Mouse (Mus musculus) lung, embryonic 16.5 days (tissue): ENCODE results near the gene Cmklr1. TPM values are rescaled to one million over a fixed set of nuclear protein-coding genes. Genes with fewer than 3 reads are reported as not detected.

ENCODE experiments used
- ATAC-seq: fragments of 200-750 bp; cut with Nextera tagmentation; 2 replicates; pipeline ENCODE4 v1.8.0; 2017; ENCODE audit warnings: low read depth, mild to moderate bottlenecking, moderate library complexity
- H3K27ac ChIP-seq: fragments of 300-500 bp; sonication (generic); 2 replicates; pipeline ENCODE4 v1.5.1; 2014; ENCODE audit warnings: mild to moderate bottlenecking, control low read depth, low read length
- H3K27me3 ChIP-seq: fragments of 300-500 bp; sonication (generic); 2 replicates; pipeline ENCODE4 v1.6.1; 2014; ENCODE audit warnings: low read depth, low read length, mixed read lengths; ENCODE audit not compliant: control insufficient read depth, insufficient read depth
- H3K36me3 ChIP-seq: fragments of 300-500 bp; sonication (generic); 2 replicates; pipeline ENCODE4 v1.6.1; 2014; ENCODE audit warnings: low read length; ENCODE audit not compliant: control insufficient read depth, insufficient read depth
- H3K4me1 ChIP-seq: fragments of 300-500 bp; sonication (generic); replicated peaks from 2 replicates; pipeline ENCODE4 v1.6.1; 2014; ENCODE audit warnings: low read length, mixed read lengths; ENCODE audit not compliant: control insufficient read depth, insufficient read depth
- H3K4me2 ChIP-seq: fragments of 300-500 bp; sonication (generic); 2 replicates; pipeline ENCODE4 v1.6.1; 2014; ENCODE audit warnings: low read depth, low read length, control low read depth
- H3K4me3 ChIP-seq: fragments of 300-500 bp; sonication (generic); 2 replicates; pipeline ENCODE4 v1.5.1; 2014; ENCODE audit warnings: mild to moderate bottlenecking, low read length, control low read depth
- H3K9ac ChIP-seq: fragments of 300-500 bp; sonication (generic); 2 replicates; pipeline ENCODE4 v1.6.1; 2014; ENCODE audit warnings: low read length, control low read depth
- H3K9me3 ChIP-seq: fragments of 300-500 bp; sonication (generic); 2 replicates; pipeline ENCODE4 v1.6.1; 2016; ENCODE audit warnings: low read length; ENCODE audit not compliant: control insufficient read depth
- WGBS: fragments of 180-500 bp; shearing (Covaris S2); extraction: QIAGEN DNeasy Blood & Tissue Kit; methylation state at CpG from one replicate; pipeline ENCODE4 v1.1.7; 2014; 5-methylcytosine and 5-hydroxymethylcytosine counted together
- polyA plus RNA-seq: library from polyadenylated mRNA; unstranded; fragments of >200 nt; fragmentation: Nextera tagmentation; extraction: Ambion mirVana; gene quantifications from 2 replicates; pipeline ENCODE4 v1.2.1, GENCODE M21; 2015

Cmklr1 gene
- 14.0 and 17.9 TPM in 2 replicates for polyA plus RNA-seq

DNA sequence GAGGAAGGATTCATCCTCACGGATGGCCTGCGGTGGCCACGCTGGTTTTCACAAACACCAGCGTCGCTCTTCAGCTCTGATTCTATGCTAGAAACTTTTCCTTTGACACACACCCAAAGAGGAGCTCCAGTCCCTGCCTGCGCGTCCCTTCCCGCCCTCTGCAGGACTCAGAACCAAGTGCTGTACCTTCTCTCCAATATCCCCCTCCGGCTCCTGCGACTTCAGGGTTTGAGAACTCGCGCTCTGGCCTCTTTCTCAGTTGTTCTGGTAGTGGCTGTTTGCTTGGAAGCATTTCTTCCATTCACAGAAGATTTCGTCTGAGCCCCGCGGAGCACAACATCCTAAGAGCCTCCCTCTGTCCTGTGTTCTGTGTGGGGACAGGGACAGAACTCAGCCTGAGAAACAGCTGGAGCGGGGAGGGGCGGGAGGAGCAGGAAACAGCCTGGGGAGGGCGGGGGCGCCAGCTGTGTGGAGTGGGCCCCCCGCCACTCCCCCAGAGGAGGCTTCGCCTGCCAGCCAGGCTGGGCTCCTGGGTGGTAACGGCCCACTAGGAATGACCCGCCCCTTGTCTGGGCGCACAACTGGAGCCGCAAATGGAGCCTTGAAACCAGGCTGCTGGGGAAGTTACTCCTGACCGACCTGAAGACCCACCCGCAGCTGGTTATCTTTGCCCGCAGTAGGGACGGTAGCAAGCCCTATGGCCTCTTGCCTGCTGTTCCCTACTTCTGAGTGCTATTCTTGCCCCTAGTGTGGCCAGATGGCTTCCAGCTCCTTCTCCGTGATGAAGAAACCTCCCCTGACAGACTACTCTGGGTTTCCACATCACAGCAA is at the start of gene Cmklr1:
Gene Cmklr1 (minus strand): TSS at position 392 of the 831 bp plus-strand sequence.
- Histone ChIP-seq H3K4me3 (peak within 1 kb of the TSS; percentile 55), H3K4me2 (peak within 1 kb of the TSS; percentile 59), H3K4me1 (peaks cover 11% of the 10 kb centered on the region), H3K36me3 (no peaks in the 10 kb centered on the region), H3K27me3 (no peaks in the 10 kb centered on the region), H3K27ac (peak within 1 kb of the TSS; percentile 85), H3K9ac (peak within 1 kb of the TSS; percentile 73), H3K9me3 (no peaks in the 10 kb centered on the region)
- ATAC-seq, result peak; percentile 83
- WGBS, result 3% methylated on average over 30 of the region's 30 CpGs

DNA sequence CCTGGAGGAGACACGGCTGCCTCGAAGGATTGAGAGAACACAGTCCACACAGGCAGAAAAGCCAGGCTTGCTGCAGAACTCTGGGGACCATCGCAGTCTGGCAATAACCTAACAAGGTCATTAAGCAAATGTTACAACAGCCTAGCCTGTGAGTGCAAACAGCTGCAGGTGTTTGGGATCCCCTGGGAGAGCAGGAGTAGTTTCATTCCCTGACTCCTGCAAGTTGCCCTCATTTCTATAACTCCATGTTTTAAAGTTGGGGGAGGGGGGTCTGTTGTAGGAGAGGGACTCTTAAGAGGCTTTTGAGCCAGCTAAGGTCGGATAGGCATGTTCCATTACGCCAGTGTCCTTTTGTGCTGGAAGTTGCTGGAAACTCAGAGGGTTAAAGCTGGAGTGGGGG is 44.2 kb upstream of the Cmklr1 start:
- Histone ChIP-seq H3K4me3 (no peak overlapping the region), H3K36me3 (no peaks in the 10 kb centered on the region), H3K9ac (no peak overlapping the region), H3K27ac (no peak overlapping the region), H3K4me2 (no peak overlapping the region), H3K4me1 (no peaks in the 10 kb centered on the region; the same call in 1 of the 2 replicates), H3K27me3 (no peaks in the 10 kb centered on the region), H3K9me3 (no peaks in the 10 kb centered on the region)
- WGBS, result 50% methylated on average over 5 of the region's 5 CpGs
- ATAC-seq, result no peak

DNA sequence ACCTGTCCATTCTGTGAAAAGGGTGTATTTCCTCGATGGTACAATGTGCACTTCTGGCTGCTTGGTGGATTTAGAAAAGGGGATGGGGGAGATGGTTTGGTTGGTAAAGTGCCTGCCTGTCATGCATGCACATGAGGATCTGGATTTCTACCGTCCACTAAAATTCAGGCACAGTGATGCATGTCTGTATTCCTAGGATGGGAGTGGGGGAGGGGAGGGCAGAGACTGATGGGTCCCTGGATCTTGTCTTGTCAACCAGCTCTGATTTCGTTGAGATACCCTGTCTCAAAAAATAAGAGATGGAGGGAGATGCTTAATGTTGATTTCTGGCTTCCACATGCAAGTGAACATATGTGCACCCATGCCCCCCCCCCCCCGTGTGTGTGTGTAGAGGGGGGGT is 43.8 kb upstream of the Cmklr1 start:
- Histone ChIP-seq H3K4me1 (no peaks in the 10 kb centered on the region; the same call in 1 of the 2 replicates), H3K27ac (no peak overlapping the region)

DNA sequence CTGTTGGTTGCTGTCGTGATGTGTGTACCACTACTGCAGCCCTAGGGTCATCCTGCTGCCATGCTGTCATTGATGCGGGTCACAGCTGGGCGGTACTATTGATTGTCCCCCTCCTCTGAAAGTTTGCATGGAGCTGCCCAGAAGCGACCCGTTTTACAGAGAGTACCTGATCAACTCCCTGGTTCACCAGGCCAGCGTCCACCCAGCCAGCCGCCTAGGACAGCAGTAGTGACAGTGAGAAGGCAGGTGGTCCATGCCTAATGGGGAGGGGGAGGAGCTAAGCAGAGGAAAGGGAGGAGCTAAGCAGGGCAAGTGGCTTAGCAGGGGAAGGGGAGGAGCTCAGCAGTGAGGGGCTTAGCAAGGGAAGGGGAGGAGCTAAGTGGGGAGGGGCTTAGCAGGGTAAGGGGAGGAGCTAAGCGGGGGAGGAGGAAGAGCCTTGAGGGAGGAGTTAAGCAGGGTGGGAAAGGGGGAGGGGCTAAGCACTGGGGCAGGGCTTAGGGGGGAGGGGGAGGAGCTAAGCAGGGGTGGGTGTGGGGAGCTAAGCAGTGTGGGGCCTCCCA is 43.0 kb upstream of the Cmklr1 start:
- H3K36me3 ChIP-seq, result no peaks in the 10 kb centered on the region
- ATAC-seq, result no peak
- whole genome bisulfite sequencing, result 85% methylated on average over 8 of the region's 8 CpGs

More for the DNA sequence above, 43.8 kb upstream of the Cmklr1 start:
- WGBS, result 51% methylated on average over 4 of the region's 4 CpGs
- Histone ChIP-seq H3K36me3 (no peaks in the 10 kb centered on the region), H3K9me3 (no peaks in the 10 kb centered on the region), H3K4me2 (no peak overlapping the region), H3K9ac (no peak overlapping the region), H3K4me3 (no peak overlapping the region), H3K27me3 (no peaks in the 10 kb centered on the region)
- no peak for ATAC-seq

DNA sequence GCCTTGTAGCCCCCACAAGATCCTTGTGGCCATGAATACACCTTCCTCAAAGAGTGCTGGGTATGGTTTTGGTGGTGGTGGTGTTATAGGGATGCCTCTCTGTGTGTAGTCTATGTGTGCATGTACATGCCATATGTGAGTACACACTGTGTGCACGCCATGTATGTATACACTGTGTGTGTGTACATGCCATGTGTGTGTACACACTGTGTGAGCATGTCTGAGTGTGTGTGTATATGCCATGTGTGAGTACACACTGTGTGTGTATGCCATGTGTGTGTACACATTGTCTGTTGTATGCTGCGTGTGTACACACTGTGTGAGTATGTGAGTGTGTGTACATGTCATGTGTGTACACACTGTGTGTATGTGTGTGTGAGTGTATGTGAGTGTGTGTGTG is 40.6 kb upstream of the Cmklr1 start:
- Histone ChIP-seq H3K9ac (no peak overlapping the region), H3K4me1 (no peaks in the 10 kb centered on the region; the same call in 1 of the 2 replicates), H3K4me2 (no peak overlapping the region), H3K36me3 (no peaks in the 10 kb centered on the region), H3K4me3 (no peak overlapping the region), H3K9me3 (no peaks in the 10 kb centered on the region), H3K27ac (no peak overlapping the region), H3K27me3 (no peaks in the 10 kb centered on the region)
- 86% methylated on average over 2 of the region's 2 CpGs for WGBS
- ATAC-seq, result no peak

More for the DNA sequence above, 43.0 kb upstream of the Cmklr1 start:
- Histone ChIP-seq H3K4me2 (no peak overlapping the region), H3K9ac (no peak overlapping the region), H3K27me3 (no peaks in the 10 kb centered on the region), H3K9me3 (no peaks in the 10 kb centered on the region), H3K27ac (no peak overlapping the region), H3K4me1 (no peaks in the 10 kb centered on the region; the same call in 1 of the 2 replicates), H3K4me3 (no peak overlapping the region)

DNA sequence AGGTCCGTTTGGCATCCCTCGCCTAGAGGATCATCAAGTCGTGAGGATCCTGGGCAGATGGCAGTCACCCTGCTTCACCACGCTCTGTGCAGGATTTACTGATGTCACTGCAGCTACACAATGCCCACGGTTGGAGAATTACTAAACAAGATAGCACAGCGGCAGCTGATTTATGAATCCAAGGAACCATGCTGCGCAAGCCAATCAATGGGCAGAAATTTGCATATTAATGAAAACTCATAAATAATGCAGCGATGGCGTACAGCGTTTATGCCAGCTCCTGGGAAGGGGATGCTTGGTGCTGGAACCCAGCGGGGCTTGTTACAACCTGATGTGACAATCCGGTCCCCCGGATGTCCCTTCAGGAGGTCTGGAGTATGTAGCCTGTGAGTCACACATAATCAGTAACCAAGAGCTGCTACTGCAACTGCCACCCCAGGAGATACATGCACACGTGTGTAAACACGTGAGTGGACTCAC is 39.9 kb upstream of the Cmklr1 start:
- H3K4me1 ChIP-seq, result no peaks in the 10 kb centered on the region; the same call in 1 of the 2 replicates
- H3K9ac ChIP-seq, result no peak overlapping the region
- H3K27ac ChIP-seq, result no peak overlapping the region
- ATAC-seq, result no peak
- WGBS, result 76% methylated on average over 15 of the region's 15 CpGs
- no peaks in the 10 kb centered on the region for H3K36me3 ChIP-seq
- no peak overlapping the region for H3K4me3 ChIP-seq
- no peak overlapping the region for H3K4me2 ChIP-seq
- no peaks in the 10 kb centered on the region for H3K27me3 ChIP-seq
- H3K9me3 ChIP-seq, result no peaks in the 10 kb centered on the region

DNA sequence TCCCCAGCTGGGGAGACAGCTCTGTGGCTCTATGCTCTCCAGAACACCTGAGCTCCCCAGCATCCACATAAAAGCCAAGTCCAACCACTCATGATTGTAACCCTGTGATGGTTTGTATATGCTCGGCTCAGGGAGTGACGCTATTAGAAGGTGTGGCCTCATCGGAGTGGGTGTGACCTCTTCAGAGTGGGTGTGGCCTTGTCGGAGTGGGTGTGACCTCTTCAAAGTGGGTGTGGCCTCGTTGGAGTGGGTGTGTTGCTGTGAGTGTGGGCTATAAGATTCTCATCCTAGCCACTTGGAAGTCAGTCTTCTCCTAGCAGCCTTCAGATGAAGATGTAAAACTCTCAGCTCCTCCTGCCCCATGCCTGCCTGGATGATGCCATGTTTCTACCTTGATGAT is 37.3 kb upstream of the Cmklr1 start:
- H3K4me1 ChIP-seq, result no peaks in the 10 kb centered on the region
- no peak for ATAC-seq
- H3K9me3 ChIP-seq, result no peaks in the 10 kb centered on the region
- no peaks in the 10 kb centered on the region for H3K36me3 ChIP-seq
- H3K4me3 ChIP-seq, result no peak overlapping the region
- 75% methylated on average over 5 of the region's 5 CpGs for WGBS
- H3K27me3 ChIP-seq, result no peaks in the 10 kb centered on the region
- H3K4me2 ChIP-seq, result no peak overlapping the region
- H3K27ac ChIP-seq, result no peak overlapping the region
- no peak overlapping the region for H3K9ac ChIP-seq

DNA sequence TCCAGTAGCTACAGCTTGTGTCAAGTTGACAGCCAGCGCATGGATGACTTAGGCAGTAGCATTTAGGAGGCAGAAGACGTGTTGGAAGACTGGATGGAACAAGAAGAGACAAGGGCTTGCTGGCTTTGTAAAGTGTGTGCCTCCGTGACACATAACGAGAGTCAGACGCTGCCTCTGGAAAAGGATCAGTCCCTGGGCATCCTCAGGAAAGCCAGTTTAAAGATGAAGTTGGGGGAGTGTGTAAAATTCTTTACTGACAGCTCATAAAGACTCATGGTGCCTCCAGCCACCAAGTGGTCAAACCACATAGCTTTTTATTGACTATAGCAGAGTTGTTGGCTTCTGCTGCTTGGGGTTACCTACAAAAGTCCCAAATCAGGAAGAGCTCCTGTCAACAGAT is 35.2 kb upstream of the Cmklr1 start:
- Histone ChIP-seq H3K27ac (no peak overlapping the region), H3K9ac (no peak overlapping the region), H3K27me3 (no peaks in the 10 kb centered on the region), H3K4me1 (no peaks in the 10 kb centered on the region), H3K36me3 (no peaks in the 10 kb centered on the region), H3K4me3 (no peak overlapping the region), H3K4me2 (no peak overlapping the region), H3K9me3 (no peaks in the 10 kb centered on the region)
- 54% methylated on average over 5 of the region's 5 CpGs for WGBS
- no peak for ATAC-seq

DNA sequence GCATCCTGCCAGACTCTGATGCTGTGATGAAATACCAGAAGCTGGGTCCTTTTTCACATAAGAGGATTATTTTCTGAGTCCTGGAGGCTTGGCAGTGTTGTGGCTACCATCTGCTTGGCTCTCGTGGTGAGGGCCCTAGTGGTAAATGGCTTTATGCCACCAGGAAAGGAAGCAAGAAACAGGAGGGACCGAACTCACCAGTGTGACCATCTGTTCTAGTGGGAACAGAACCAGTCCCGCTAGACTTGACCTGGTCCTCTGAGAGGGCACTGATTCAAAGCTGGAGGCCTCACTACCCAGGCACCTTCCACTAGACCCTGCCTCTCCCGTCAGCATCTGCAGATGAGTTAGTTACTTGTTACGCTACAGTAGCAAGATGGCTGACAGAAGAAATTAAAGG is 33.0 kb upstream of the Cmklr1 start:
- no peaks in the 10 kb centered on the region for H3K27me3 ChIP-seq
- H3K4me1 ChIP-seq, result no peaks in the 10 kb centered on the region
- no peaks in the 10 kb centered on the region for H3K36me3 ChIP-seq
- no peak overlapping the region for H3K4me3 ChIP-seq
- H3K9me3 ChIP-seq, result no peaks in the 10 kb centered on the region
- no peak overlapping the region for H3K27ac ChIP-seq
- no peak overlapping the region for H3K9ac ChIP-seq
- H3K4me2 ChIP-seq, result no peak overlapping the region
- ATAC-seq, result no peak
- 67% methylated on average over 5 of the region's 5 CpGs for whole genome bisulfite sequencing
